Mouse (Mus musculus): ENCODE results near the gene Snurf.

DNA sequence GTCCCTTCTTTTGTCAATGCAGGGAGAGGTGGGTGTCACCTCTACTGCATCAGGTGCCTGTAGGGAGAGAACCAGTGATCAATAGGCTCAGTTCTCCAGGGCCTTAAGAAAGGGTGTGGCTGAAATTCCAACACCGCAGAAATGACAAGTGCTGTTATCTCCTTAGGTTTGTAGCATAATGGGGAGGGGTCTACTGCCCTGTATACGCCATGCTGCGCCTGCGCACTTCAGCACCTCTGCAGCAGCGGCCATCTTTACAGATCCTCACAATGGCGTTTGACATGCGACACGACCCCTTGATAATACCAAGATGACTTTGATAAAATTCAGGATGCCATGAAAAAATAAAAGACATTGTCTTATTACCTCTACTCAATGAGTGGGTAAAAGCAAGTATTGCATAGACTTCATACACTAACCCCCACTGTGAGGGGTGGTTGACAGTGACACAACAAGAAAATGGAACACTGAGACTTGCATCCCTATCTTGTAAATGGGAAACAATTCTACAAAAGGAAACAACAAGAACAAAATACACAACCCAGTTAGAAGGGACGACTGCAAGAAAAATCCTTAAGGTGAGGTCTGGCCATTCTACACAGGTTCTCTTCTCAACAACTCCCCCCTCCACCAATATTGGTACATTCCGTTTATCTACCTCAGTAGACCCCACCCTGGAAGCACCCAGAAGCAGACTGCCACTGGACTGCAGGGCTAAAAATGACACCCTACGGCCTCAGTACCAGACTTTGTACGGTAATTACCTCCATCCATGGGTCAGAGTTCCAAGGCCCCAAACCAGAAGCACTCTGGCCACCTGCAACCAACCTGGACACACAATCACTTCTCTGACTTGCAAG lies 1.6 kb downstream of the Snurf start:
- TF ChIP-seq CTCF (IDR thresholded peaks at IDR 0.05; ENCODE audit: control insufficient read depth, insufficient read depth, insufficient read length) (no peak), USF1 (IDR thresholded peaks at IDR 0.05; ENCODE audit: low read depth) (no peak), MYOG (IDR thresholded peaks at IDR 0.05; ENCODE audit: control insufficient read depth, extremely low read depth, insufficient read length) (no peak)

Measured in C2C12 (cell line).